Mouse (Mus musculus): ENCODE results near the gene Krt33b. TPM values are rescaled to one million over a fixed set of nuclear protein-coding genes. Genes with fewer than 3 reads are reported as not detected.

Krt33b gene
- total RNA-seq (2012; rRNA removed), result not detected in 2 replicates
- not detected in 2 replicates for total RNA-seq (2014; rRNA removed)
- not detected in 2 replicates for polyA plus RNA-seq (2012; ENCODE audit: insufficient read length, low read depth)

DNA sequence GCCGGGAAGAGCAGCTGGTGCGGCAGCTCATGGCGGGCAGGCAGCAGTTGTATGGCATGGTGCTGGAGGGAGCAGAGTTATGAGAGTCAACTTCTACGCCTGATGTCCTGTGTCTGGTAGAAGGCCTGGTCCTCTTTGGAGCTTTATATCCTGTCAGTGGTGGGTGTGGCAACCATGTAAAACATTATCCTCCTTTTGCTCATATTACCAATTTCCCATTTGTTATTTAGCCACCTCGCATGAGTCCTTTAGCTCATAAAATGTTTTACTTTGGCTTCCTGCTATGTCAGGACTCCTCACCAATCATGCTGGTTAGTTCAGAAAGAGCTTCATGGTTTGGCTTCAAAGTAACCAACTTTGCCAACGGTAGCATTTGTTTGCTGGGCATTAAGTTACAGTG is at the start of gene Krt33b:
Gene Krt33b, minus strand, starts transcription at position 101 of the 400 bp plus-strand sequence.
- in situ Hi-C loops (cut with MboI; ENCODE audit: low pct_ligation_motif_present, low pct_unique_long_range_greater_than_20kb, low sequenced_read_pairs), result no loop called here
- dilution Hi-C loops (cut with MboI; ENCODE audit: extremely low pct_ligation_motif_present, extremely low pct_unique_long_range_greater_than_20kb, low sequenced_read_pairs), result no loop called here

DNA sequence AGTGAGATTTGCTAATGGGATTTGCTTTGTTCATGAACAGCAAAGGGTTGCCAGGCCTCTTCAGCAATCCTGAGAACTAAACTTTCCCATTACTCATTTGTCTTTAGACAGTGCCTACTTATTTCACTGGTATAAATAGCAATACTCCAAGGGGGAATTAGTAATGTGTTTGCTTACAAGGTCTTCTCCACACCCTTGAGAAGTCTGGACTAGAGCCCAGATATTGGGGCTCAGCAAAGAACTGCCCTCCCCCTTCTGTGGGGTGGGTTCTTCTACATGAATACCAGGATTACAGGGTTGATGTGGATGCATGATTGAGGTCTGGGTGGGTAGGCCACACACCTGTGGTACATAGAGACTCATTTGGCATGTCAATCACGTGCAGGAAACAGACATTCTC is 44.2 kb upstream of the Krt33b start:
- H3K4me3 ChIP-seq (replicated peaks in 1 of 3; ENCODE audit: low read depth in 2 of 3, low read length in 2 of 3, poor library complexity in 1 of 3), result no peak overlapping the region
- dilution Hi-C loops (cut with MboI; ENCODE audit: extremely low pct_ligation_motif_present, extremely low pct_unique_long_range_greater_than_20kb, low sequenced_read_pairs) (no loop called here), in situ Hi-C loops (cut with MboI; ENCODE audit: low pct_ligation_motif_present, low pct_unique_long_range_greater_than_20kb, low sequenced_read_pairs) (no loop called here)
- H3K36me3 ChIP-seq (replicated peaks in 1 of 2; ENCODE audit: control insufficient read depth in 1 of 2, insufficient read depth in 1 of 2, low read length in 1 of 2), result no peaks in the 10 kb centered on the region
- H3K79me2 ChIP-seq (replicated peaks; ENCODE audit: control insufficient read depth, extremely low read depth, insufficient read depth, poor library complexity, severe bottlenecking), result no peaks in the 10 kb centered on the region
- H3K4me2 ChIP-seq (ENCODE audit: insufficient read depth, low read depth, poor library complexity, severe bottlenecking), result no peak overlapping the region
- H3K27ac ChIP-seq (ENCODE audit: insufficient read depth, low read depth), result no peak overlapping the region
- H3K9ac ChIP-seq (ENCODE audit: insufficient read depth, low read depth), result no peak overlapping the region
- H3K4me1 ChIP-seq (ENCODE audit: control insufficient read depth in 1 of 2, insufficient read depth in 2 of 2), result no peaks in the 10 kb centered on the region
- no peaks in the 10 kb centered on the region for H3K9me3 ChIP-seq (replicated peaks; ENCODE audit: low read length)
- H3K27me3 ChIP-seq (replicated peaks), result peaks cover 96% of the 10 kb centered on the region
- TF ChIP-seq E2F4 (IDR thresholded peaks at IDR 0.05; ENCODE audit: insufficient replicate concordance, low read depth, low read length), result no peak
- TF ChIP-seq ZNF384 (IDR thresholded peaks at IDR 0.05; ENCODE audit: low read depth, low read length), result no peak
- TF ChIP-seq CHD2 (IDR thresholded peaks at IDR 0.05; ENCODE audit: low read length), result no peak
- no peak for TF ChIP-seq RCOR1 (conservative IDR thresholded peaks at IDR 0.05; ENCODE audit: low read depth, low read length)
- no peak for TF ChIP-seq CTCF (conservative IDR thresholded peaks at IDR 0.05 in 1 of 2, IDR thresholded peaks at IDR 0.05 in 1 of 2; ENCODE audit: low read depth in 2 of 2, low read length in 2 of 2)
- no peak for TF ChIP-seq SMC3 (IDR thresholded peaks at IDR 0.05; ENCODE audit: low read depth, low read length)
- no peak for TF ChIP-seq TCF12 (IDR thresholded peaks at IDR 0.05; ENCODE audit: low read depth, low read length)
- TF ChIP-seq ZC3H11A (IDR thresholded peaks at IDR 0.05; ENCODE audit: low read depth, low read length), result no peak
- no peak for TF ChIP-seq EP300 (IDR thresholded peaks at IDR 0.05; ENCODE audit: low read length)
- TF ChIP-seq ZMIZ1 (IDR thresholded peaks at IDR 0.05; ENCODE audit: low read depth, low read length), result no peak
- TF ChIP-seq PAX5 (IDR thresholded peaks at IDR 0.05; ENCODE audit: low read length), result no peak
- TF ChIP-seq MXI1 (IDR thresholded peaks at IDR 0.05; ENCODE audit: low read depth, low read length), result no peak
- no peak for DNase-seq (ENCODE audit: extremely low read depth)

More for the DNA sequence above, at the start of gene Krt33b:
- Histone ChIP-seq H3K27ac (ENCODE audit: insufficient read depth, low read depth) (no peak within 1 kb of the TSS), H3K27me3 (replicated peaks) (peaks cover 83% of the 10 kb centered on the region), H3K9me3 (replicated peaks; ENCODE audit: low read length) (no peaks in the 10 kb centered on the region), H3K36me3 (replicated peaks in 1 of 2; ENCODE audit: control insufficient read depth in 1 of 2, insufficient read depth in 1 of 2, low read length in 1 of 2) (no peaks in the 10 kb centered on the region), H3K4me3 (replicated peaks in 1 of 3; ENCODE audit: low read depth in 2 of 3, low read length in 2 of 3, poor library complexity in 1 of 3) (no peak within 1 kb of the TSS), H3K4me1 (ENCODE audit: control insufficient read depth in 1 of 2, insufficient read depth in 2 of 2) (no peaks in the 10 kb centered on the region), H3K9ac (ENCODE audit: insufficient read depth, low read depth) (no peak within 1 kb of the TSS), H3K4me2 (ENCODE audit: insufficient read depth, low read depth, poor library complexity, severe bottlenecking) (no peak within 1 kb of the TSS), H3K79me2 (replicated peaks; ENCODE audit: control insufficient read depth, extremely low read depth, insufficient read depth, poor library complexity, severe bottlenecking) (no peaks in the 10 kb centered on the region)
- no peak for TF ChIP-seq MAX (IDR thresholded peaks at IDR 0.05; ENCODE audit: low read length)
- TF ChIP-seq MEF2A (IDR thresholded peaks at IDR 0.05; ENCODE audit: borderline replicate concordance, low read depth, low read length), result no peak
- TF ChIP-seq POLR2AphosphoS2 (IDR thresholded peaks at IDR 0.05; ENCODE audit: low read depth, low read length), result no peak
- no peak for TF ChIP-seq NRF1 (IDR thresholded peaks at IDR 0.05; ENCODE audit: low read depth, low read length)
- no peak for TF ChIP-seq GABPA (IDR thresholded peaks at IDR 0.05; ENCODE audit: insufficient replicate concordance, low read depth, low read length)
- TF ChIP-seq EP300 (IDR thresholded peaks at IDR 0.05; ENCODE audit: low read length), result no peak
- no peak for TF ChIP-seq TCF12 (IDR thresholded peaks at IDR 0.05; ENCODE audit: low read depth, low read length)
- no peak for DNase-seq (ENCODE audit: extremely low read depth)
